Mouse (Mus musculus): ENCODE data around the gene Rom1. TPM values are rescaled to one million over a fixed set of nuclear protein-coding genes. Genes with fewer than 3 reads are reported as not detected.

Rom1 gene
- polyA plus RNA-seq, 1 experiment: 13.5 TPM

GRCm38 (mm10) chr19:8940526-8941133 is 11.5 kb upstream of the Rom1 start:
- Histone ChIP-seq H3K4me1 (replicated peaks; ENCODE audit: control insufficient read depth, insufficient read depth, low read length) (peaks cover 21% of the 10 kb centered on the region), H3K27me3 (ENCODE audit: control insufficient read depth, insufficient read depth, low read length) (no peaks in the 10 kb centered on the region), H3K4me3 (ENCODE audit: control insufficient read depth, insufficient read depth, low read length) (no peak overlapping the region), H3K27ac (ENCODE audit: control insufficient read depth, insufficient read depth, low read length) (no peak overlapping the region), H3K36me3 (ENCODE audit: control insufficient read depth, insufficient read depth, low read length) (peaks cover 16% of the 10 kb centered on the region)
- 90% methylated on average over 15 of the region's 15 CpGs for WGBS
- no peak for DNase-seq
- TF ChIP-seq POLR2A (IDR thresholded peaks at IDR 0.05; ENCODE audit: control insufficient read depth, extremely low read depth, insufficient read depth, low read length, poor library complexity) (no peak), CTCF (IDR thresholded peaks at IDR 0.05; ENCODE audit: borderline replicate concordance, control insufficient read depth, extremely low read depth, insufficient read depth, low read length, poor library complexity) (no peak)

- Histone ChIP-seq H3K27ac (ENCODE audit: control insufficient read depth, insufficient read depth, low read length) (no peak overlapping the region), H3K4me1 (replicated peaks; ENCODE audit: control insufficient read depth, insufficient read depth, low read length) (peaks cover 9% of the 10 kb centered on the region), H3K36me3 (ENCODE audit: control insufficient read depth, insufficient read depth, low read length) (peaks cover 10% of the 10 kb centered on the region; the same call in 1 of the 2 replicates), H3K27me3 (ENCODE audit: control insufficient read depth, insufficient read depth, low read length) (no peaks in the 10 kb centered on the region), H3K4me3 (ENCODE audit: control insufficient read depth, insufficient read depth, low read length) (no peak overlapping the region)
- TF ChIP-seq POLR2A (IDR thresholded peaks at IDR 0.05; ENCODE audit: control insufficient read depth, extremely low read depth, insufficient read depth, low read length, poor library complexity) (no peak), CTCF (IDR thresholded peaks at IDR 0.05; ENCODE audit: borderline replicate concordance, control insufficient read depth, extremely low read depth, insufficient read depth, low read length, poor library complexity) (no peak)
- WGBS: 94% methylated on average over 2 of the region's 2 CpGs
- no peak for DNase-seq
These were observed 7.6 kb upstream of the Rom1 start for GRCm38 (mm10) chr19:8936736-8937135.

- no peak for DNase-seq
- peaks cover 4% of the 10 kb centered on the region; the same call in 1 of the 2 replicates for H3K36me3 ChIP-seq (ENCODE audit: control insufficient read depth, insufficient read depth, low read length)
- H3K4me3 ChIP-seq (ENCODE audit: control insufficient read depth, insufficient read depth, low read length): no peak overlapping the region
- no peak overlapping the region for H3K27ac ChIP-seq (ENCODE audit: control insufficient read depth, insufficient read depth, low read length)
- no peak for TF ChIP-seq POLR2A (IDR thresholded peaks at IDR 0.05; ENCODE audit: control insufficient read depth, extremely low read depth, insufficient read depth, low read length, poor library complexity)
- no peak for TF ChIP-seq CTCF (IDR thresholded peaks at IDR 0.05; ENCODE audit: borderline replicate concordance, control insufficient read depth, extremely low read depth, insufficient read depth, low read length, poor library complexity)
- H3K27me3 ChIP-seq (ENCODE audit: control insufficient read depth, insufficient read depth, low read length): no peaks in the 10 kb centered on the region
- 89% methylated on average over 7 of the region's 7 CpGs for WGBS
- H3K4me1 ChIP-seq (replicated peaks; ENCODE audit: control insufficient read depth, insufficient read depth, low read length): peaks cover 15% of the 10 kb centered on the region
These were observed 1.6 kb upstream of the Rom1 start for GRCm38 (mm10) chr19:8930771-8931170.

GRCm38 (mm10) chr19:8930117-8930516 is 961 bp upstream of the Rom1 start:
- TF ChIP-seq POLR2A (IDR thresholded peaks at IDR 0.05; ENCODE audit: control insufficient read depth, extremely low read depth, insufficient read depth, low read length, poor library complexity) (no peak), CTCF (IDR thresholded peaks at IDR 0.05; ENCODE audit: borderline replicate concordance, control insufficient read depth, extremely low read depth, insufficient read depth, low read length, poor library complexity) (no peak)
- Histone ChIP-seq H3K4me3 (ENCODE audit: control insufficient read depth, insufficient read depth, low read length) (peak overlapping the region; percentile 82), H3K4me1 (replicated peaks; ENCODE audit: control insufficient read depth, insufficient read depth, low read length) (peaks cover 15% of the 10 kb centered on the region), H3K36me3 (ENCODE audit: control insufficient read depth, insufficient read depth, low read length) (peaks cover 4% of the 10 kb centered on the region; the same call in 1 of the 2 replicates), H3K27me3 (ENCODE audit: control insufficient read depth, insufficient read depth, low read length) (no peaks in the 10 kb centered on the region), H3K27ac (ENCODE audit: control insufficient read depth, insufficient read depth, low read length) (no peak overlapping the region)
- 19% methylated on average over 11 of the region's 11 CpGs for WGBS
- DNase-seq: no peak

GRCm38 (mm10) chr19:8928689-8929223 is 400 bp downstream of the Rom1 start:
- 66% methylated on average over 16 of the region's 16 CpGs for WGBS
- no peaks in the 10 kb centered on the region for H3K27me3 ChIP-seq (ENCODE audit: control insufficient read depth, insufficient read depth, low read length)

GRCm38 (mm10) chr19:8927891-8928525 is 1.1 kb downstream of the Rom1 start:
- no peak for DNase-seq
- Histone ChIP-seq H3K4me3 (ENCODE audit: control insufficient read depth, insufficient read depth, low read length) (no peak overlapping the region), H3K27ac (ENCODE audit: control insufficient read depth, insufficient read depth, low read length) (no peak overlapping the region), H3K27me3 (ENCODE audit: control insufficient read depth, insufficient read depth, low read length) (no peaks in the 10 kb centered on the region), H3K4me1 (replicated peaks; ENCODE audit: control insufficient read depth, insufficient read depth, low read length) (peaks cover 15% of the 10 kb centered on the region), H3K36me3 (ENCODE audit: control insufficient read depth, insufficient read depth, low read length) (no peaks in the 10 kb centered on the region)
- 94% methylated on average over 12 of the region's 12 CpGs for WGBS
- TF ChIP-seq POLR2A (IDR thresholded peaks at IDR 0.05; ENCODE audit: control insufficient read depth, extremely low read depth, insufficient read depth, low read length, poor library complexity) (no peak), CTCF (IDR thresholded peaks at IDR 0.05; ENCODE audit: borderline replicate concordance, control insufficient read depth, extremely low read depth, insufficient read depth, low read length, poor library complexity) (no peak)

More at GRCm38 (mm10) chr19:8928689-8929223, 400 bp downstream of the Rom1 start:
- Histone ChIP-seq H3K36me3 (ENCODE audit: control insufficient read depth, insufficient read depth, low read length) (peaks cover 4% of the 10 kb centered on the region; the same call in 1 of the 2 replicates), H3K27ac (ENCODE audit: control insufficient read depth, insufficient read depth, low read length) (no peak overlapping the region), H3K4me3 (ENCODE audit: control insufficient read depth, insufficient read depth, low read length) (peak overlapping the region; percentile 82; the same call in 1 of the 2 replicates), H3K4me1 (replicated peaks; ENCODE audit: control insufficient read depth, insufficient read depth, low read length) (peaks cover 15% of the 10 kb centered on the region)
- no peak for TF ChIP-seq CTCF (IDR thresholded peaks at IDR 0.05; ENCODE audit: borderline replicate concordance, control insufficient read depth, extremely low read depth, insufficient read depth, low read length, poor library complexity)
- TF ChIP-seq POLR2A (IDR thresholded peaks at IDR 0.05; ENCODE audit: control insufficient read depth, extremely low read depth, insufficient read depth, low read length, poor library complexity): no peak; the same call in 1 of the 2 replicates
- DNase-seq: no peak
